Mouse (Mus musculus) hindbrain, embryonic 16.5 days (tissue): ENCODE measurements at regions not wholly inside any gene's neighbourhood (a gene's known extent, or its start where the extent isn't known, plus 50 kb on each side); places are given as distances from the start of the nearest gene placed in this dataset.

ENCODE experiments used
- ATAC-seq: fragments of 200-750 bp; cut with Nextera tagmentation; 2 replicates; pipeline ENCODE4 v1.8.0; 2017; ENCODE audit warnings: moderate TSS enrichment, moderate library complexity
- H3K27ac ChIP-seq: fragments of 300-500 bp; sonication (generic); 2 replicates; pipeline ENCODE4 v1.5.1; 2014; ENCODE audit warnings: low read depth, mild to moderate bottlenecking, control low read depth, low read length, moderate library complexity
- H3K27me3 ChIP-seq: fragments of 300-500 bp; sonication (generic); replicated peaks from 2 replicates; pipeline ENCODE4 v1.6.1; 2014; ENCODE audit warnings: low read length; ENCODE audit not compliant: control insufficient read depth, insufficient read depth
- H3K36me3 ChIP-seq: fragments of 300-500 bp; sonication (generic); 2 replicates; pipeline ENCODE4 v1.6.1; 2014; ENCODE audit warnings: mild to moderate bottlenecking, low read length, moderate library complexity, mixed read lengths; ENCODE audit not compliant: control insufficient read depth, insufficient read depth
- H3K4me1 ChIP-seq: fragments of 300-500 bp; sonication (generic); 2 replicates; pipeline ENCODE4 v1.6.1; 2014; ENCODE audit warnings: low read depth, low read length; ENCODE audit not compliant: control insufficient read depth, insufficient read depth
- H3K4me2 ChIP-seq: fragments of 300-500 bp; sonication (generic); 2 replicates; pipeline ENCODE4 v1.6.1; 2014; ENCODE audit warnings: mild to moderate bottlenecking, low read length, control low read depth, moderate library complexity
- H3K4me3 ChIP-seq: fragments of 300-500 bp; sonication (generic); 2 replicates; pipeline ENCODE4 v1.5.1; 2014; ENCODE audit warnings: mild to moderate bottlenecking, low read length, control low read depth, moderate library complexity
- H3K9ac ChIP-seq: fragments of 300-500 bp; sonication (generic); 2 replicates; pipeline ENCODE4 v1.6.1; 2014; ENCODE audit warnings: low read depth, mild to moderate bottlenecking, control low read depth, low read length, moderate library complexity
- H3K9me3 ChIP-seq: fragments of 300-500 bp; sonication (generic); 2 replicates; pipeline ENCODE4 v1.6.1; 2014; ENCODE audit warnings: mild to moderate bottlenecking, low read length, moderate library complexity; ENCODE audit not compliant: control insufficient read depth
- WGBS: fragments of 180-500 bp; shearing (Covaris S2); extraction: QIAGEN DNeasy Blood & Tissue Kit; methylation state at CpG from one replicate; pipeline ENCODE4 v1.1.7; 2014; 5-methylcytosine and 5-hydroxymethylcytosine counted together

DNA sequence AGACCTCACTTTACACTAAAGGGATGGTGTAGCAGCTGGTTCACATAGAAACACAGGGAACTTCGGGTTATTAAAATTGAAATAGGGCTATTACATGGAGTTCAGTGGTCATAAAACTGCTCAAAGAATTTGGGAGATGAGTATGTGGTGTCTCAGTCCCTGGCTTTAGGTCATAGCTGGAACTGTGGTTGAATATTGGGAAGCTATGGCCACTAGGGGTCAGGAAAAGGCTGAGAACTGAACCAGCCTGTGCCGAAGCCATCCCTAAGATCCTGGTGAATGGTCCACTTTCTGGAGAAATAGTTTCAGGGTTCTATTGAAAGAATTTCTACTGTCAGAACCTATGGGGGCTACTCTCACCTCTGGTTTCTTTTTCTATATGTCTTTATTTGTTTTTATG, 229.0 kb downstream of the Ankrd50 start:
- H3K4me3 ChIP-seq: no peak overlapping the region
- no peaks in the 10 kb centered on the region for H3K9me3 ChIP-seq
- no peak overlapping the region for H3K9ac ChIP-seq
- H3K36me3 ChIP-seq: no peaks in the 10 kb centered on the region
- H3K27me3 ChIP-seq: no peaks in the 10 kb centered on the region
- no peaks in the 10 kb centered on the region; the same call in 1 of the 2 replicates for H3K4me1 ChIP-seq
- no peak overlapping the region for H3K4me2 ChIP-seq
- peak; percentile 72 for ATAC-seq
- WGBS: 12% methylated on average over 2 of the region's 2 CpGs
- no peak overlapping the region for H3K27ac ChIP-seq

DNA sequence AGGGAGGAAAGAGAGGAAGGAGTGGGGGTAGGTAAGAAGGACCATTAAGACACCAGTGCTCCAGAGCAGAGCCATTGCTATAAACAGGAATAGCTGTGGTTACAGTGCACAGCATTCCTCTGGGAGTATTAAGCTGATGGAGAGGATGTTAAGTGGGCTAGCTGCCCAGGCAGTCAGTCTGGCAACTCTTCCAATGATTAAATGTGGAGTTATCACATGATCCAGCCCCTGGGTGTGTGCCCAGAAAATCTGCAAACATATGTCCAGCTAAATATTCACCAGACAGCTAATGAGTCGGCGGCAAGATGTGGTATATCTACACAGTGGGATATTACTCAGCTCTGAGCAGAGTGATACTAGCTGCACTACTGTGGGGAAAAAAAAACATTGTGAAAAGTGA, 229.7 kb downstream of the Ankrd50 start:
- H3K9me3 ChIP-seq: no peaks in the 10 kb centered on the region
- H3K36me3 ChIP-seq: no peaks in the 10 kb centered on the region
- peak; percentile 82 for ATAC-seq
- H3K4me2 ChIP-seq: no peak overlapping the region
- WGBS: 49% methylated on average over 2 of the region's 2 CpGs
- no peak overlapping the region for H3K4me3 ChIP-seq
- H3K27me3 ChIP-seq: no peaks in the 10 kb centered on the region
- H3K27ac ChIP-seq: no peak overlapping the region
- H3K9ac ChIP-seq: no peak overlapping the region
- no peaks in the 10 kb centered on the region; the same call in 1 of the 2 replicates for H3K4me1 ChIP-seq

DNA sequence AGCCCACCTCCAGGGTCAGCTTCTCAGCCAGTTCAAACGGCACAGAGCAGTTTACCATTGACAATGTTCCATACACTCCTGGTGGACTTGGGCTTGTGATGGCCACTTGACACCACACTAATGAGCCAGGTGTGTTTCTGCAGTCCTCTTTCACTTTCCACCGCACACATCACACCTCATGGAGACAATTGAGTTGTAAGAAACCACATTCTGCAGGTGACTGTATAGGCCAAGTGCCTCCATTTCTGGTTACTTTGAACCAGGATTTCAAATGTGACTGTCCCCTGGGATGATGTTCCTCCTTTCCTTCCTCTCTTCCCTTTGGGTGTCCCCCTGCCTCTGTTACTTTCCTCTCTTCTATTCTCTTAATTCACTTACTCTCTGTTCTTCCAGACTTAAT, 233.1 kb downstream of the Ankrd50 start:
- Histone ChIP-seq H3K27ac (no peak overlapping the region), H3K9ac (no peak overlapping the region), H3K27me3 (no peaks in the 10 kb centered on the region), H3K4me1 (no peaks in the 10 kb centered on the region), H3K4me2 (no peak overlapping the region), H3K36me3 (no peaks in the 10 kb centered on the region), H3K9me3 (no peaks in the 10 kb centered on the region), H3K4me3 (no peak overlapping the region)
- no peak for ATAC-seq
- WGBS: 85% methylated on average over 2 of the region's 2 CpGs

DNA sequence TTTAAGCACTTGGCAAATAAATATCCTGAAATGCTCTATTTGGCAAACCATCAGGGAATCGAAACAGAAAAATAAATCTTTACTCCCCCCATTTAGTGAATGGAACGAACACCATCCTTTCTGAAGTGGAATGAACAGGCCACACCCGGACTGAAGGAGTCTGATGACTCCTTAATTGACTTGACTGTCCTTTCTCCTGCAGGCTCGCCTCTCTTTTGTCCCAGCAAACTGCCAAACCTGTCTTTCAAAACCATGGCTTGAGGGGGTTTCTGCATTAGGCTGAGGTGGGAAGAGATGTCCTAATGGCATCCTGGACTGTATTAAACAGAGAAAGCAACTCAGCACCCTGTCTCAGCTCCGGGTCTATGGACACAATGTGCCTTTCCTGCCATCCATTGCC, 234.1 kb downstream of the Ankrd50 start:
- no peaks in the 10 kb centered on the region for H3K4me1 ChIP-seq
- H3K9me3 ChIP-seq: no peaks in the 10 kb centered on the region
- H3K4me2 ChIP-seq: no peak overlapping the region
- H3K27me3 ChIP-seq: no peaks in the 10 kb centered on the region
- H3K9ac ChIP-seq: no peak overlapping the region
- no peaks in the 10 kb centered on the region for H3K36me3 ChIP-seq
- WGBS: 76% methylated on average over 5 of the region's 5 CpGs
- no peak overlapping the region for H3K4me3 ChIP-seq
- no peak overlapping the region for H3K27ac ChIP-seq
- no peak for ATAC-seq

DNA sequence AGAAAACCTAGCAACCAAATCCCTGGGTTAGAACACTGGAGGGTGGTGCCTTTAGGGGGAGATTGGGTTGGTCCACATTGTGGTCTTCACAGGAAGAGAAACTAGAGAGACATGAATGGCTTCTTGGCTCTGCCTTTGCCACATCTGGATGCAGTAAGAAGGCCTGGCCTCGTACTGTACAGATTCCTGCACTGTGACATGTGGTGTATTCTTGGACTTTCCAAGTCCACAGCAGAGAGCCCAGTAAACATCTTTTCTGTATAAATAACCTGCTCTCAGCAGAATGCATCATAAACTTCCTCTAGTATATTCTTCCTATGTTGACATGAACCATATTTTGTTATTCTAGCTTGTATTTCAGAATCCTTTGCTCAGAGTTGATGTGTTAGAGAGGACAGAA, 235.7 kb downstream of the Ankrd50 start:
- 87% methylated on average over 1 of the region's 1 CpGs for WGBS

DNA sequence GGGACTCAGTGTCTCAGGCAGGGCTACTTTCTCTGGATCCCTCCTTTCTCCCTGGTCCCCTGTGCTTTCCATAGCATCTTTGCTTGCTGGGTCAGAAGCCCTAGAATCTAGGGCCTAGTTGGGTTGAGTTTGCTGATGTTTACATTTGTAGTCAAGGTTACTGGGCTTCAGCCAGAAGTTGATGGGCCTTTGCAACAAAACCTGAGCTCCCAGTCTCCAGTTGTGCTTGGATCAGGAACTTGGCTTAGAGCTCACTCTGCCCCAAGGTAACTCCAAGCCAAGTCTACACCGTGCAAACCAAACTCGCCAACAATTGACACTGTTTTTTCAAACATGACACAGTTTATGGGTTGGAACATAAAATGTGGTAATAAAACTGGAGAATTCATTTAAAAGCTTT, 238.2 kb downstream of the Ankrd50 start:
- ATAC-seq: no peak
- Histone ChIP-seq H3K27ac (no peak overlapping the region), H3K9me3 (no peaks in the 10 kb centered on the region), H3K27me3 (no peaks in the 10 kb centered on the region), H3K9ac (no peak overlapping the region), H3K4me1 (no peaks in the 10 kb centered on the region), H3K4me3 (no peak overlapping the region), H3K4me2 (no peak overlapping the region), H3K36me3 (no peaks in the 10 kb centered on the region)
- 63% methylated on average over 2 of the region's 2 CpGs for WGBS

More for the DNA sequence above, 235.7 kb downstream of the Ankrd50 start:
- H3K27ac ChIP-seq: no peak overlapping the region
- H3K27me3 ChIP-seq: no peaks in the 10 kb centered on the region
- no peak for ATAC-seq
- no peak overlapping the region for H3K9ac ChIP-seq
- no peak overlapping the region for H3K4me2 ChIP-seq
- H3K9me3 ChIP-seq: no peaks in the 10 kb centered on the region
- H3K4me3 ChIP-seq: no peak overlapping the region
- H3K36me3 ChIP-seq: no peaks in the 10 kb centered on the region
- H3K4me1 ChIP-seq: no peaks in the 10 kb centered on the region

DNA sequence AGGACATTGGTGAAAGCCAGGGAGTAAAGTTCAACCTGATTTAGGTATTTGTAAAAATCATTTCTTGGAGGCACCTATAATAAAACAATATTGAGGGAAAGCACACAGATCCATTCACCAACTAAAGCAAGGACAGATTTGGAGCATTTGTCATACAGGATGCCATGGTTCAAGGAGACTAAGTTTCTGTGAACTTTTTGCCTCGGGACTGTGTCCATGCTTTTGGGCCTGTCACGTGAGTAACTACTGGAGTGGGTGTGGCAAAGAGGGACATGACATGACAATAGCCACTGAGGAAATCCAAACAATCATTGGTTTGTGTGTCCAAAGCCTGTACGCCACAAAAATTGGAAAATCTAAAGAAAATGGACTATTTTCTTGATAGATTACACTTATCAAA, 241.4 kb downstream of the Ankrd50 start:
- Histone ChIP-seq H3K27me3 (no peaks in the 10 kb centered on the region), H3K9me3 (no peaks in the 10 kb centered on the region), H3K4me3 (no peak overlapping the region), H3K36me3 (no peaks in the 10 kb centered on the region), H3K9ac (no peak overlapping the region), H3K4me1 (no peaks in the 10 kb centered on the region), H3K4me2 (no peak overlapping the region), H3K27ac (no peak overlapping the region)
- 92% methylated on average over 3 of the region's 3 CpGs for WGBS
- no peak for ATAC-seq

DNA sequence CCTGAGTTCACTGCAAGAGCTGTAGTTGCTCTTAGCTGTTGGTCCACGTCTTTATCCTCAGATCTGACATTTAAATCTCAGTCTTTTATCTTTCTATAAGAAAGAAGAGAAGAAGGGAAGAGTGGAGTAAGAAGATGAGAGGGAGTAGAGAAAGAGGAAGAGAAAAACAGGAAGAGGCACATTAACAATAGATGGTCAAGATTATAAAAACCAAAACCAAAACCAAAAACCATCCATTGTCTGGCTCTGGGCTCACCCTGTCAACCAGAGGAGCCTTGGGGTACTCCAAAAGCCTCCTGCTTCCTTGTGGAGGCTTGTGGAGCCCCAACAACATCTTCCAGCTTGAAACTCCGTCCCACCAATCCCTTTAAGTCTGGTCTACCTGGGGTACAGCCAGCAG, 247.0 kb downstream of the Ankrd50 start:
- Histone ChIP-seq H3K27me3 (no peaks in the 10 kb centered on the region), H3K9me3 (no peaks in the 10 kb centered on the region), H3K9ac (no peak overlapping the region), H3K4me1 (peaks cover 3% of the 10 kb centered on the region), H3K4me3 (no peak overlapping the region), H3K36me3 (no peaks in the 10 kb centered on the region), H3K27ac (no peak overlapping the region), H3K4me2 (no peak overlapping the region)
- no peak for ATAC-seq
- 80% methylated on average over 2 of the region's 2 CpGs for WGBS

DNA sequence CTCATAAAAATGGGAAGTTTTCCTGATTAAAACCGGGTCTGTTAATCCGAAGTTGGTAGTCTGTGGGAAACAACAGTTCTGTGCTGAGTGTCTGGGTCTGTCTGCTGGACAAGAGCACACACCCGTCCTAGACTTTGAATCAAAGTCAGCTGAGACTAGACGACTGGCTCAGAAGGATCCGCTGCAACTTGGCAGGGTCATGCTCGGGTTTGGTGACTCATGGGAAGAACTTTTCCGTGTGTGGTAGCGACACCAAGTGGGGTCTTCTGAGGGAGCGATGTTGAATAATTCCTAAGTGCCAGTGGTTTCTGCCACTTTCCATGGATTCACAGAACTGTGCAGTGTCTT, 248.9 kb downstream of the Ankrd50 start:
- Histone ChIP-seq H3K4me3 (no peak overlapping the region), H3K9ac (no peak overlapping the region), H3K27me3 (no peaks in the 10 kb centered on the region), H3K4me1 (peaks cover 9% of the 10 kb centered on the region), H3K27ac (no peak overlapping the region), H3K4me2 (peak overlapping the region; percentile 19; the same call in 1 of the 2 replicates), H3K9me3 (no peaks in the 10 kb centered on the region), H3K36me3 (no peaks in the 10 kb centered on the region)
- WGBS: 85% methylated on average over 9 of the region's 9 CpGs
- no peak for ATAC-seq
